Mouse (Mus musculus) layer of hippocampus, adult 9-10 months (tissue): ENCODE measurements at regions not wholly inside any gene's neighbourhood (a gene's known extent, or its start where the extent isn't known, plus 50 kb on each side); places are given as distances from the start of the nearest gene placed in this dataset.

Experiments used
- DNase-seq: peaks from one replicate; pipeline ENCODE4 v3.0.0; 2022; ENCODE audit warnings: low spot score

GRCm38 (mm10) chr14:120102010-120102748, 59.9 kb upstream of the Oxgr1 start:
- DNase-seq, result no peak

GRCm38 (mm10) chr14:120102749-120103142, 60.5 kb upstream of the Oxgr1 start:
- DNase-seq, result no peak

GRCm38 (mm10) chr14:120109846-120110245, 67.6 kb upstream of the Oxgr1 start:
- DNase-seq, result no peak

GRCm38 (mm10) chr14:120113316-120113715, 71.1 kb upstream of the Oxgr1 start:
- no peak for DNase-seq

- DNase-seq, result no peak
Measured at GRCm38 (mm10) chr14:120118582-120118981, 76.3 kb upstream of the Oxgr1 start.

- DNase-seq, result no peak
Measured at GRCm38 (mm10) chr14:120119094-120119501, 76.9 kb upstream of the Oxgr1 start.

- no peak for DNase-seq
Measured at GRCm38 (mm10) chr14:120119506-120119905, 77.3 kb upstream of the Oxgr1 start.

GRCm38 (mm10) chr14:120120261-120120660, 78.0 kb upstream of the Oxgr1 start:
- no peak for DNase-seq

- DNase-seq, result no peak
Measured at GRCm38 (mm10) chr14:120125315-120125714, 83.1 kb upstream of the Oxgr1 start.

- DNase-seq, result no peak
Measured at GRCm38 (mm10) chr14:120127481-120127880, 85.2 kb upstream of the Oxgr1 start.

- peak; percentile 37 for DNase-seq
Measured at GRCm38 (mm10) chr14:120134346-120135008, 92.2 kb upstream of the Oxgr1 start.

GRCm38 (mm10) chr14:120135198-120135597, 93.0 kb upstream of the Oxgr1 start:
- no peak for DNase-seq

- DNase-seq, result no peak
Measured at GRCm38 (mm10) chr14:120136736-120137135, 94.5 kb upstream of the Oxgr1 start.

GRCm38 (mm10) chr14:120137680-120138136, 95.5 kb upstream of the Oxgr1 start:
- DNase-seq, result peak; percentile 76

- DNase-seq, result no peak
Measured at GRCm38 (mm10) chr14:120138546-120138945, 96.3 kb upstream of the Oxgr1 start.

GRCm38 (mm10) chr14:120139256-120139655, 97.0 kb upstream of the Oxgr1 start:
- DNase-seq, result no peak

- DNase-seq, result no peak
Measured at GRCm38 (mm10) chr14:120139671-120140071, 97.4 kb upstream of the Oxgr1 start.

- no peak for DNase-seq
Measured at GRCm38 (mm10) chr14:120140211-120140610, 98.0 kb upstream of the Oxgr1 start.

GRCm38 (mm10) chr14:120140791-120141747, 98.8 kb upstream of the Oxgr1 start:
- no peak for DNase-seq

- DNase-seq, result no peak
Measured at GRCm38 (mm10) chr14:120142281-120142680, 100.0 kb upstream of the Oxgr1 start.

GRCm38 (mm10) chr14:120144451-120144850, 102.2 kb upstream of the Oxgr1 start:
- DNase-seq, result no peak

GRCm38 (mm10) chr14:120146312-120146711, 104.1 kb upstream of the Oxgr1 start:
- no peak for DNase-seq
